Mouse (Mus musculus): Measurements from ENCODE around the gene Krt8. TPM values are rescaled to one million over a fixed set of nuclear protein-coding genes. Genes with fewer than 3 reads are reported as not detected.
A peak's percentile ranks its signal among the peaks of the same experiment; 100 is the strongest.

The Krt8 gene
- total and polyA plus RNA-seq, 3 experiments: not detected

GRCm38 (mm10) chr15:101974083-101974845 is 30.0 kb downstream of the Krt8 start:
- ATAC-seq (ENCODE audit: extremely low read depth, insufficient number of reproducible peaks, low FRiP score, poor library complexity, severe bottlenecking): no peak
- H3K4me3 ChIP-seq (ENCODE audit: low read depth, low read length): no peak overlapping the region
- H3K36me3 ChIP-seq (replicated peaks): no peaks in the 10 kb centered on the region
- no peak for DNase-seq (ENCODE audit: low spot score)
- no peaks in the 10 kb centered on the region for H3K9me3 ChIP-seq (replicated peaks)
- peaks cover 49% of the 10 kb centered on the region for H3K4me1 ChIP-seq (ENCODE audit: insufficient read depth, low read depth, low read length)
- TF ChIP-seq GATA1 (IDR thresholded peaks at IDR 0.05; ENCODE audit: borderline replicate concordance, low read length) (no peak), CTCF (IDR thresholded peaks at IDR 0.05; ENCODE audit: low read depth, low read length) (no peak), GATA2 (IDR thresholded peaks at IDR 0.05; ENCODE audit: borderline replicate concordance, low read depth, low read length) (no peak), POLR2AphosphoS5 (IDR thresholded peaks at IDR 0.05; ENCODE audit: insufficient replicate concordance, low read depth, low read length) (no peak), TAL1 (conservative IDR thresholded peaks at IDR 0.05; ENCODE audit: low read depth, low read length) (no peak)
- peaks cover 13% of the 10 kb centered on the region for H3K27me3 ChIP-seq (ENCODE audit: insufficient read depth, low read length)

GRCm38 (mm10) chr15:101973414-101974077 is 30.7 kb downstream of the Krt8 start:
- TF ChIP-seq POLR2AphosphoS5 (IDR thresholded peaks at IDR 0.05; ENCODE audit: insufficient replicate concordance, low read depth, low read length): no peak
- peak; percentile 95 for TF ChIP-seq CTCF (IDR thresholded peaks at IDR 0.05; ENCODE audit: low read depth, low read length)
- TF ChIP-seq TAL1 (conservative IDR thresholded peaks at IDR 0.05; ENCODE audit: low read depth, low read length): no peak
- TF ChIP-seq GATA2 (IDR thresholded peaks at IDR 0.05; ENCODE audit: borderline replicate concordance, low read depth, low read length): no peak
- no peak for TF ChIP-seq GATA1 (IDR thresholded peaks at IDR 0.05; ENCODE audit: borderline replicate concordance, low read length)
- H3K9me3 ChIP-seq (replicated peaks): no peaks in the 10 kb centered on the region
- no peaks in the 10 kb centered on the region for H3K36me3 ChIP-seq (replicated peaks)
- DNase-seq (ENCODE audit: low spot score) (peak; percentile 81), ATAC-seq (ENCODE audit: extremely low read depth, insufficient number of reproducible peaks, low FRiP score, poor library complexity, severe bottlenecking) (peak; percentile 67)
- peaks cover 19% of the 10 kb centered on the region for H3K27me3 ChIP-seq (ENCODE audit: insufficient read depth, low read length)
- peaks cover 49% of the 10 kb centered on the region for H3K4me1 ChIP-seq (ENCODE audit: insufficient read depth, low read depth, low read length)
- no peak overlapping the region for H3K4me3 ChIP-seq (ENCODE audit: low read depth, low read length)

- no peaks in the 10 kb centered on the region for H3K36me3 ChIP-seq (replicated peaks)
- TF ChIP-seq CTCF (IDR thresholded peaks at IDR 0.05; ENCODE audit: low read depth, low read length) (no peak), GATA2 (IDR thresholded peaks at IDR 0.05; ENCODE audit: borderline replicate concordance, low read depth, low read length) (no peak), TAL1 (conservative IDR thresholded peaks at IDR 0.05; ENCODE audit: low read depth, low read length) (no peak), GATA1 (IDR thresholded peaks at IDR 0.05; ENCODE audit: borderline replicate concordance, low read length) (no peak), POLR2AphosphoS5 (IDR thresholded peaks at IDR 0.05; ENCODE audit: insufficient replicate concordance, low read depth, low read length) (no peak)
- H3K4me3 ChIP-seq (ENCODE audit: low read depth, low read length): no peak overlapping the region
- H3K27me3 ChIP-seq (ENCODE audit: insufficient read depth, low read length): peaks cover 22% of the 10 kb centered on the region
- H3K9me3 ChIP-seq (replicated peaks): no peaks in the 10 kb centered on the region
- H3K4me1 ChIP-seq (ENCODE audit: insufficient read depth, low read depth, low read length): peaks cover 21% of the 10 kb centered on the region
- no peak for DNase-seq (ENCODE audit: low spot score)
- no peak for ATAC-seq (ENCODE audit: extremely low read depth, insufficient number of reproducible peaks, low FRiP score, poor library complexity, severe bottlenecking)
Observed at GRCm38 (mm10) chr15:101970536-101970935, 33.7 kb downstream of the Krt8 start.

GRCm38 (mm10) chr15:101966808-101967207 is 37.5 kb downstream of the Krt8 start:
- no peaks in the 10 kb centered on the region for H3K4me1 ChIP-seq (ENCODE audit: insufficient read depth, low read depth, low read length)
- no peak overlapping the region for H3K4me3 ChIP-seq (ENCODE audit: low read depth, low read length)
- no peaks in the 10 kb centered on the region for H3K36me3 ChIP-seq (replicated peaks)
- no peak for ATAC-seq (ENCODE audit: extremely low read depth, insufficient number of reproducible peaks, low FRiP score, poor library complexity, severe bottlenecking)
- TF ChIP-seq POLR2AphosphoS5 (IDR thresholded peaks at IDR 0.05; ENCODE audit: insufficient replicate concordance, low read depth, low read length) (no peak), CTCF (IDR thresholded peaks at IDR 0.05; ENCODE audit: low read depth, low read length) (no peak), GATA1 (IDR thresholded peaks at IDR 0.05; ENCODE audit: borderline replicate concordance, low read length) (no peak), GATA2 (IDR thresholded peaks at IDR 0.05; ENCODE audit: borderline replicate concordance, low read depth, low read length) (no peak), TAL1 (conservative IDR thresholded peaks at IDR 0.05; ENCODE audit: low read depth, low read length) (no peak)
- peaks cover 11% of the 10 kb centered on the region for H3K27me3 ChIP-seq (ENCODE audit: insufficient read depth, low read length)
- no peak for DNase-seq (ENCODE audit: low spot score)
- H3K9me3 ChIP-seq (replicated peaks): no peaks in the 10 kb centered on the region

GRCm38 (mm10) chr15:101958891-101959290 is 45.4 kb downstream of the Krt8 start:
- DNase-seq (ENCODE audit: low spot score) (no peak), ATAC-seq (ENCODE audit: extremely low read depth, insufficient number of reproducible peaks, low FRiP score, poor library complexity, severe bottlenecking) (no peak)
- no peaks in the 10 kb centered on the region for H3K36me3 ChIP-seq (replicated peaks)
- H3K27me3 ChIP-seq (ENCODE audit: insufficient read depth, low read length): no peaks in the 10 kb centered on the region; the same call in 1 of the 2 replicates
- H3K4me1 ChIP-seq (ENCODE audit: insufficient read depth, low read depth, low read length): no peaks in the 10 kb centered on the region
- peaks cover 6% of the 10 kb centered on the region for H3K9me3 ChIP-seq (replicated peaks)
- no peak overlapping the region for H3K4me3 ChIP-seq (ENCODE audit: low read depth, low read length)
- TF ChIP-seq GATA1 (IDR thresholded peaks at IDR 0.05; ENCODE audit: borderline replicate concordance, low read length): no peak
- no peak for TF ChIP-seq POLR2AphosphoS5 (IDR thresholded peaks at IDR 0.05; ENCODE audit: insufficient replicate concordance, low read depth, low read length)
- TF ChIP-seq GATA2 (IDR thresholded peaks at IDR 0.05; ENCODE audit: borderline replicate concordance, low read depth, low read length): no peak
- no peak for TF ChIP-seq CTCF (IDR thresholded peaks at IDR 0.05; ENCODE audit: low read depth, low read length)
- TF ChIP-seq TAL1 (conservative IDR thresholded peaks at IDR 0.05; ENCODE audit: low read depth, low read length): no peak

- Histone ChIP-seq H3K4me3 (ENCODE audit: low read depth, low read length) (no peak within 1 kb of the TSS), H3K27me3 (ENCODE audit: insufficient read depth, low read length) (no peaks in the 10 kb centered on the region; the same call in 1 of the 2 replicates), H3K4me1 (ENCODE audit: insufficient read depth, low read depth, low read length) (no peaks in the 10 kb centered on the region), H3K36me3 (replicated peaks) (no peaks in the 10 kb centered on the region), H3K9me3 (replicated peaks) (peaks cover 9% of the 10 kb centered on the region)
- ATAC-seq (ENCODE audit: extremely low read depth, insufficient number of reproducible peaks, low FRiP score, poor library complexity, severe bottlenecking) (no peak), DNase-seq (ENCODE audit: low spot score) (no peak)
- no peak for TF ChIP-seq TAL1 (conservative IDR thresholded peaks at IDR 0.05; ENCODE audit: low read depth, low read length)
- no peak for TF ChIP-seq GATA1 (IDR thresholded peaks at IDR 0.05; ENCODE audit: borderline replicate concordance, low read length)
- TF ChIP-seq GATA2 (IDR thresholded peaks at IDR 0.05; ENCODE audit: borderline replicate concordance, low read depth, low read length): no peak
Observed at GRCm38 (mm10) chr15:101954187-101954586, 50.1 kb downstream of the Krt8 start, which contains the start of gene Krt78. Gene Krt78, minus strand, starts transcription at chr15:101954287.
